Mouse (Mus musculus): ENCODE data around the gene Wdr82. TPM values are rescaled to one million over a fixed set of nuclear protein-coding genes. Genes with fewer than 3 reads are reported as not detected.

The Wdr82 gene
- total RNA-seq, 2 experiments from 2014 or later: 117 to 126 TPM

DNA sequence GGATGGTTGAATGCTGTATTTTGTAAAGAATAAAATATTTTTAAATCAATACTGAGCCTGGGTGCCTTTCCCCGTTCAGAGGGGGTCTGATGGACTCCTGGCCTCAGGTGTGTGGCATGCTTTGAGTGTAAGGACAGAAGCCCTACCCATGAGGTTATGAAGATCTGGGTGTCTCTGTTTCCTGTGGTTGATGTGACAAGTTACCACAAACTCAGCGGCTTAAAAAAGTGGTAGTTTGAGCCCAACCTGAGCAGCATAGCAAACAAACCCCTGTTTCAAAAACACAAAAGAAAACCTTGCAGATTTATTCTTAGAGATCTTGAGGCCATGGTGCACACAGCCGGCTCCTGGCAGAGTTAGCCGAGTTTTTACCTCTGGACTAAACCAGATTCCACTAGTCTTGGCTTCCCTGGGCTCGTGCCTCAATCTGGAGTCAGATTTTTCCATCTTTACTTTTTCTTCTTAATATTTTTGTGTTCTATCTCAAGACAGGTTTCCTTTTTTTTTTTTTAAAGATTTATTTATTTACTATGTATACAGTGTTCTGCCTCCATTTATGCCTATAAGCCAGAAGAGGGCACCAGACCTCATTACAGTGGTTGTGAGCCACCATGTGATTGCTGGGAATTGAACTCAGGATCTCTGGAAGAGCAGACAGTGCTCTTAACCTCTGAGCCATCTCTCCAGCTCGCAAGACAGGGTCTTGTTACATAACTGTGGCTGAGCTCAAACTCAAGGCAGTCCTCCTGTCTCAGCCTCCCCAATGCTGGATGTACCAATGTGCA lies 44.8 kb downstream of the Wdr82 start:
- intact Hi-C loops (cut with DNase I): loop anchor here (10.0 kb wide), 1 partner anchor 209 kb away; the partner anchor contains the start of gene Rpl29
- H3K27ac ChIP-seq: no peak overlapping the region
- no peak for DNase-seq (ENCODE audit: extremely low spot score in 1 of 2, low spot score in 2 of 2)
- H3K4me3 ChIP-seq: no peak overlapping the region
- TF ChIP-seq CTCF (IDR thresholded peaks at IDR 0.05): peak; percentile 29

DNA sequence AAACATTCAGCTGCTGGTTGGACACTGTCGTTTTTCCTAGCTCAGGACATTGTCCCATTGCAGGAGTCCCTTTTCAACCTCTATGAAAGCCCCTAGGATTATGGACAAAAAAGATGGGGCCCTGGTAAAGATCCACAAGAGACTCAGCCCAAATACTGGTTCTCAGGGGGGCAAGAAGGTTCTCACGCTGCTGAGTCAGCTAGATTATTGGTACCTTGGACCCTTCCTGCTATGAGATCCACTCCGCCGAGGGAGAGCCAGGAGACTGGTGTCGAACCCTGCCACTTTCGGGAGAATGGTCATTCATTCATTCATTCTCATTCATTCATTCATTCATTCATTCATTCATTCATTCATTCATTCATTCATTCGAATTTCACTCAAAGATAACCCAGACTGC lies 46.2 kb downstream of the Wdr82 start:
- no peak for DNase-seq (ENCODE audit: extremely low spot score in 1 of 2, low spot score in 2 of 2)
- intact Hi-C loops (cut with DNase I): loop anchor here (10.0 kb wide), 1 partner anchor 208 kb away; the partner anchor contains the start of gene Rpl29
- H3K4me3 ChIP-seq: no peak overlapping the region
- no peak overlapping the region for H3K27ac ChIP-seq
- no peak for TF ChIP-seq CTCF (IDR thresholded peaks at IDR 0.05)

DNA sequence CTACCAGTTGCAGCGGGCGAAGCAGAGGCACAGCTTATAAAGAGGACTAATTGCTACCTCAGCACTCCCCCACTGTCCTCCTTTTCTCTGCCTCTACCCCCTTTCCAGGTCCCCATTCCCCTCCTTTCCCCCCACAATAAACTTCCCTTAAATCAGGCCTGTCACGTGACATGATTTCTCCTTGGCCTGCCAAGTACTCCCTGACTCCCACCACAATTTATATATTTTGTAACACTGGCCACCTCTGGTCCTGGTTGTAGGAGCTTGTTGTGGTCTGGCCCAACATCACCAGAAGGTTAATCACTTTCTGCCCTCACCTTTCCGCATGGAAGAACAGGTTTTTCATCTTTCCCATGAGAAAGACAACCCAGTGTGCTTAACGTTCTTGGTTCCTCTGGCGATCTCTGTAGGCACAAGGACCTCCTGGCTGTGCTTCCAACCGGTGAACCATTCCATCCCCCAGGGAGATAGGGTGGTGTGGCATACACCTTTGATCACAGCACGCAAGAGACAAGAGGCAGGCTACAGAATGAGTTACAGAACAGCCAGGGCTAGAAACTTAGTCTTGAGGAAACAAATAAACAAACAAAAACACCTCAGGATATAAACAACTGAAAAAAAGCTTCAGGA lies 50.3 kb downstream of the Wdr82 start:
- intact Hi-C loops (cut with DNase I): no loop called here
- no peak for DNase-seq (ENCODE audit: extremely low spot score in 1 of 2, low spot score in 2 of 2)
- Histone ChIP-seq H3K4me3 (no peak overlapping the region), H3K27ac (no peak overlapping the region)
- TF ChIP-seq CTCF (IDR thresholded peaks at IDR 0.05): no peak

DNA sequence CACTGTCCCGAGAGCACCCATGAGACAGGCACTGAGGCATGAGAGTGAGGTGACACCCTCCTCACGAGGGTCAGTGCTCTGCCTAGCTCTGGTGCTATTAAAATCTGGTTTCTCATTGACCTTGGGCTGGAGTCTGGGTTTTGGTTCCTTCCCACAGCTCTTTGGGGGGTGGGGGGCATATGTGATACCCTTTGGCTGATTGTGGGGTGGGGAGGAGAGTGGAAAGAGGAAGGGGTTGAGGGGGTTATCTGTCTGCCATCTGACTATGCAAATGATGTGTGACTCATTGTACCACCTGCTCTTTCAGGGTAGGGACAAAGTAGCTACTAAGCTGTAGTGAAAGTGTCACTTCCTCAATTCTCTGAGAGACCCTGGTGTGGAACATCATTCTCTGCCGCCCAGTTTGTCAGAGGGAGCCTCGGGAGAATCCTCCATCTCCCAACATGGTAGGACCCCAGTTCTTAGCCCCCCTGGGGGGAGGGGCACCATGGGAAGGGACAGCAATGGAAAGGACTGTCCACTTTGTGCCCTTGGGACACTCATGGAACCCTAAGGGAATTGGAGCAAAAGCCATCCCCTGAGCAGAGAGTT lies 51.6 kb downstream of the Wdr82 start, which contains the start of gene Tlr9:
Gene Tlr9, plus strand, starts transcription at position 338 of the 591 bp plus-strand sequence.
- Histone ChIP-seq H3K27ac (no peak within 1 kb of the TSS), H3K4me3 (no peak within 1 kb of the TSS)
- no peak for TF ChIP-seq CTCF (IDR thresholded peaks at IDR 0.05)
- intact Hi-C loops (cut with DNase I): no loop called here
- DNase-seq (ENCODE audit: extremely low spot score in 1 of 2, low spot score in 2 of 2): no peak

DNA sequence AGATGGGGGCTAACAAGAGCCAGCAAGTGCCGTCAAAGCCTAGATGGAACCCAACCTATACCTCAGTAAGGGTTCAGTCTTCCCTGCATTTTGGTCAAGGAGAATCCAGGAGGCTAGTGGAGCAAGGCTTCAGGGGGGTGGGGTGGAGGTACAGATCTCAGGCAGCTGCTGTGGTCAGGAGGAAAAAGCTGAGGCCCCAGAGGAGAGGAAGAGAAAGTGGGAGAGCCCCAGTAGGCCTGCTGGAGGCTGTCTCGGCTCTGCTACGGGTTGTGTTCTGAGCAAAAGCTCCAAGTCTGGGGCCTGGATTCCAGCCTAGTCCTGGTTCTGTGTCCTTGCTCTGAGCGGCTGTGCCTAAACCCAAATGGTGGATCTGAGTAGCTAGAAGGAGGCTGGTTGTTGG lies 52.3 kb downstream of the Wdr82 start:
- Histone ChIP-seq H3K4me3 (no peak overlapping the region), H3K27ac (no peak overlapping the region)
- no peak for DNase-seq (ENCODE audit: extremely low spot score in 1 of 2, low spot score in 2 of 2)
- TF ChIP-seq CTCF (IDR thresholded peaks at IDR 0.05): no peak
- intact Hi-C loops (cut with DNase I): no loop called here

DNA sequence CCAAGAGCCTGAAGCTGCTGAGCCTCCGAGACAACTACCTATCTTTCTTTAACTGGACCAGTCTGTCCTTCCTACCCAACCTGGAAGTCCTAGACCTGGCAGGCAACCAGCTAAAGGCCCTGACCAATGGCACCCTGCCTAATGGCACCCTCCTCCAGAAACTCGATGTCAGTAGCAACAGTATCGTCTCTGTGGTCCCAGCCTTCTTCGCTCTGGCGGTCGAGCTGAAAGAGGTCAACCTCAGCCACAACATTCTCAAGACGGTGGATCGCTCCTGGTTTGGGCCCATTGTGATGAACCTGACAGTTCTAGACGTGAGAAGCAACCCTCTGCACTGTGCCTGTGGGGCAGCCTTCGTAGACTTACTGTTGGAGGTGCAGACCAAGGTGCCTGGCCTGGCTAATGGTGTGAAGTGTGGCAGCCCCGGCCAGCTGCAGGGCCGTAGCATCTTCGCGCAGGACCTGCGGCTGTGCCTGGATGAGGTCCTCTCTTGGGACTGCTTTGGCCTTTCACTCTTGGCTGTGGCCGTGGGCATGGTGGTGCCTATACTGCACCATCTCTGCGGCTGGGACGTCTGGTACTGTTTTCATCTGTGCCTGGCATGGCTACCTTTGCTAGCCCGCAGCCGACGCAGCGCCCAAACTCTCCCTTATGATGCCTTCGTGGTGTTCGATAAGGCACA lies 54.9 kb downstream of the Wdr82 start:
- peak overlapping the region; percentile 43 for H3K4me3 ChIP-seq
- peak overlapping the region; percentile 16 for H3K27ac ChIP-seq
- no peak for TF ChIP-seq CTCF (IDR thresholded peaks at IDR 0.05)
- DNase-seq (ENCODE audit: extremely low spot score in 1 of 2, low spot score in 2 of 2): no peak
- intact Hi-C loops (cut with DNase I): loop anchor here (5.0 kb wide), 1 partner anchor 57 kb away; the partner anchor contains the start of gene Poc1a

DNA sequence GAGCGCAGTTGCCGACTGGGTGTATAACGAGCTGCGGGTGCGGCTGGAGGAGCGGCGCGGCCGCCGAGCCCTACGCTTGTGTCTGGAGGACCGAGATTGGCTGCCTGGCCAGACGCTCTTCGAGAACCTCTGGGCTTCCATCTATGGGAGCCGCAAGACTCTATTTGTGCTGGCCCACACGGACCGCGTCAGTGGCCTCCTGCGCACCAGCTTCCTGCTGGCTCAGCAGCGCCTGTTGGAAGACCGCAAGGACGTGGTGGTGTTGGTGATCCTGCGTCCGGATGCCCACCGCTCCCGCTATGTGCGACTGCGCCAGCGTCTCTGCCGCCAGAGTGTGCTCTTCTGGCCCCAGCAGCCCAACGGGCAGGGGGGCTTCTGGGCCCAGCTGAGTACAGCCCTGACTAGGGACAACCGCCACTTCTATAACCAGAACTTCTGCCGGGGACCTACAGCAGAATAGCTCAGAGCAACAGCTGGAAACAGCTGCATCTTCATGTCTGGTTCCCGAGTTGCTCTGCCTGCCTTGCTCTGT lies 55.5 kb downstream of the Wdr82 start:
- peak; percentile 37 for TF ChIP-seq CTCF (IDR thresholded peaks at IDR 0.05)
- peak in 1 of 2 experiments; percentile 55 for DNase-seq (ENCODE audit: extremely low spot score in 1 of 2, low spot score in 2 of 2)
- Histone ChIP-seq H3K4me3 (peak overlapping the region; percentile 43), H3K27ac (peak overlapping the region; percentile 16)
- intact Hi-C loops (cut with DNase I): loop anchor here (5.0 kb wide), 1 partner anchor 56 kb away; the partner anchor contains the start of gene Poc1a

DNA sequence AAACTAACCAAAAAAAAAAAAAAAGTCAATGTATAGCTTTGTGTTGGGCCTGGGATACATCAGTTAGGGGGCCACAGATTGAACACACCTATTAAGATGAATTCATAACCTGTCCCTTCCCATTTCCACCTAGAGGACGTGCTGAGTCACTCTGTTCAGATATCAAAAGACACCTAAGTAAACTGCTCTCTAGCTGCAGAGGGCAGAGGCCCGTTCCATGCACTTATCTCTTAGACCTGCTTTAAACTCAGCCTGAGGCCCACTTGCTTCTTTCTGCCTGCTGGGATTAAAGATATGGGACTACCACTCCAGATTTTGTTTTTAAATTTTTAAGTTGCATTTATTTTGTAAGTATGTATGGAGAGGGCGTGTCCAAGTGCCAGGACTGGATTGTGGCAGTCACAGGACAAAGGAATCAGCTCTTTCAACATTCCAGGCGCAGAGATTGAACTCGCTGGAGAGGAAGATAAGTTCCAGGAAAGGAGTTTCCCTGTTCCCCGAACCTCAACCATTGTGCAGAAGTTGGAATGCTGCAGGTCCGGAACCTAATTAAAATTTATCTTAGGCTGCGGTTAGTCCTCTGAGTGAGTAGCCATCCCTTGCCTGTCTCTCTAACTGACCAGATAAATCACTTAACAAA lies 57.2 kb downstream of the Wdr82 start:
- intact Hi-C loops (cut with DNase I): loop anchor here (5.0 kb wide), 1 partner anchor 54 kb away; the partner anchor contains the start of gene Poc1a
- no peak for DNase-seq (ENCODE audit: extremely low spot score in 1 of 2, low spot score in 2 of 2)
- TF ChIP-seq CTCF (IDR thresholded peaks at IDR 0.05): no peak
- Histone ChIP-seq H3K27ac (no peak overlapping the region), H3K4me3 (no peak overlapping the region)

DNA sequence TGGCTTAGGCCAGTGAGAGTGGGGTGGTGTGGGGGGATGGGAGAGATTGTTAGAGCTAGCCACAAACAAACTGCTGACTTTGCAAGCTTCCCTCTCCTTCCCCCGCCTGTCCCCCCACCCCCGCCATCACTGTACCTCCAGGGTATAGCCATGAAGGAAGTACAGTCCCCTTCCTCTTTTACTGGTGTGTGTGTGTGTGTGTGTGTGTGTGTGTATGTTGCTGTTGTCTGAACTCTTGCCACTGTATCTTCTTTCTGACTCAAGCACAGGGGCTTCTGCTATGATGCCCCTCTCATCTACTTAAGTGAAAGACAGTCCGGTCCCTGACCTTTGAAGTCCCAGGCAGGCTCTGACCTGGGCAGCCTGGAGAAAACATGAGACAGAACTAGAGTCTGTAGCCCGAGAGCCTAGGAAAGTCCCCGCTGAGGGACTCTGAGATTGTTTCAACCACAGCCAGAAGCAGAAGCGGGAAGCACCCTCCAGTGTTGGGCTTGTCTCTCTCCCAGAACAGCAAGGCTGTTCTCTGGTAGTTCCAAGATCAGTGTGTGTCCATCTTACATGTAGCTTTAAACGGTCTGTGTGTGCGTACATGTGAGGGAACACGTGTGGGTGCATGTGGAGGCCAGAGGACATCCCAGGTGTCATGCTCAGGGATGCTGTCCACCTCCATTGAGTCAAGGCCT lies 59.5 kb downstream of the Wdr82 start:
- Histone ChIP-seq H3K4me3 (no peak overlapping the region), H3K27ac (no peak overlapping the region)
- TF ChIP-seq CTCF (IDR thresholded peaks at IDR 0.05): no peak
- no peak for DNase-seq (ENCODE audit: extremely low spot score in 1 of 2, low spot score in 2 of 2)
- intact Hi-C loops (cut with DNase I): no loop called here

DNA sequence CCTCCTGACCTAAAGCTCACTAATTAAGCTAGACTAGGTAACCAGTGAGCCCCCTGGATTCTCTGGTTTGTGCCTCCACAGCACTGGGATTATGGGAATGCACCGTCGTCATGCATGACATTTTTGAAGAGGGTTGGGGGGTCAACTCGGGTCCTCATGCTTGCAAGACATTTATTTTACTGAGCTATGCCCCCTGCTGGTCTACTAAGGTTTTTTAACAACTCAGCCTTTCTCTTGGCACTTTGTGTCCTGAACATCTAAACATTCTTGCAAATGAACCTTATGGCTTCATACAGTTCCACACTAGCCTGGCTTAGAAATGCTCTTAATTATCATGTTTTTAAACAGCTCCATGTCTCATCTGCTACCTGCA lies 60.0 kb downstream of the Wdr82 start:
- peak; percentile 55 for TF ChIP-seq CTCF (IDR thresholded peaks at IDR 0.05)
- DNase-seq (ENCODE audit: extremely low spot score in 1 of 2, low spot score in 2 of 2): no peak
- intact Hi-C loops (cut with DNase I): no loop called here
- Histone ChIP-seq H3K4me3 (no peak overlapping the region), H3K27ac (no peak overlapping the region)

All from left cerebral cortex, adult 2 months (tissue).